Mouse (Mus musculus) heart, embryonic 14.5 days (tissue): ENCODE results near the gene Nrbp1. TPM values are rescaled to one million over a fixed set of nuclear protein-coding genes. Genes with fewer than 3 reads are reported as not detected.

Experiments used
- ATAC-seq: fragments of 200-750 bp; cut with Nextera tagmentation; 2 replicates; pipeline ENCODE4 v1.8.0; 2017; ENCODE audit warnings: low read depth, moderate TSS enrichment; ENCODE audit not compliant: insufficient number of reproducible peaks, insufficient read depth, low FRiP score
- H3K27ac ChIP-seq, 2 experiments: fragments of 200-500 bp in 1 of 2; fragments of 300-500 bp in 1 of 2; sonication (generic) in 1 of 2; replicated peaks in 1 of 2; 2 replicates each; pipeline ENCODE4 v1.5.1; 2012 to 2014; ENCODE audit warnings: low read depth in 2 of 2, low read length in 2 of 2, control low read depth in 1 of 2, mild to moderate bottlenecking in 1 of 2, mixed read lengths in 1 of 2; ENCODE audit not compliant: control insufficient read depth in 1 of 2, insufficient read depth in 1 of 2
- H3K27me3 ChIP-seq: fragments of 300-500 bp; sonication (generic); 2 replicates; pipeline ENCODE4 v1.6.1; 2014; ENCODE audit warnings: mild to moderate bottlenecking, low read length, control low read depth; ENCODE audit not compliant: control insufficient read depth, insufficient read depth
- H3K36me3 ChIP-seq: fragments of 300-500 bp; sonication (generic); 2 replicates; pipeline ENCODE4 v1.6.1; 2014; ENCODE audit warnings: mild to moderate bottlenecking, control low read depth, low read length, mixed read lengths; ENCODE audit not compliant: control insufficient read depth, insufficient read depth
- H3K4me1 ChIP-seq, 2 experiments: fragments of 200-500 bp in 1 of 2; fragments of 300-500 bp in 1 of 2; sonication (generic) in 1 of 2; 2 replicates each; pipeline ENCODE4 v1.6.1; 2012 to 2014; ENCODE audit warnings: low read length in 2 of 2, control low read depth in 1 of 2, mixed read lengths in 1 of 2; ENCODE audit not compliant: control insufficient read depth in 2 of 2, insufficient read depth in 2 of 2
- H3K4me2 ChIP-seq: fragments of 300-500 bp; sonication (generic); 2 replicates; pipeline ENCODE4 v1.6.1; 2014; ENCODE audit warnings: mild to moderate bottlenecking, low read length
- H3K4me3 ChIP-seq, 2 experiments: fragments of 200-500 bp in 1 of 2; fragments of 300-500 bp in 1 of 2; sonication (generic) in 1 of 2; 2 replicates each; pipeline ENCODE4 v1.5.1; 2012 to 2014; ENCODE audit warnings: low read length in 2 of 2, mild to moderate bottlenecking in 2 of 2, control low read depth in 1 of 2, low read depth in 1 of 2, moderate library complexity in 1 of 2; ENCODE audit not compliant: control insufficient read depth in 1 of 2, insufficient read depth in 1 of 2
- H3K9ac ChIP-seq: fragments of 300-500 bp; sonication (generic); 2 replicates; pipeline ENCODE4 v1.6.1; 2014; ENCODE audit warnings: mild to moderate bottlenecking, low read length
- H3K9me3 ChIP-seq: fragments of 300-500 bp; sonication (generic); 2 replicates; pipeline ENCODE4 v1.6.1; 2016; ENCODE audit warnings: low read length, control low read depth; ENCODE audit not compliant: control insufficient read depth
- WGBS: fragments of 180-500 bp; shearing (Covaris S2); extraction: QIAGEN DNeasy Blood & Tissue Kit; methylation state at CpG from one replicate; pipeline ENCODE4 v1.1.7; 2014; 5-methylcytosine and 5-hydroxymethylcytosine counted together
- polyA plus RNA-seq: library from polyadenylated mRNA; unstranded; fragments of >200 nt; fragmentation: Nextera tagmentation; extraction: Ambion mirVana; gene quantifications from 2 replicates; pipeline ENCODE4 v1.2.1, GENCODE M21; 2014

Gene Nrbp1
- polyA plus RNA-seq, 1 experiment from 2014 or later = 124 TPM

GRCm38 (mm10) chr5:31196207-31196606, 44.5 kb upstream of the Nrbp1 start:
- no peak overlapping the region for H3K9ac ChIP-seq
- peaks cover 74% of the 10 kb centered on the region for H3K36me3 ChIP-seq
- no peak overlapping the region for H3K4me2 ChIP-seq
- peaks cover 6% of the 10 kb centered on the region for H3K9me3 ChIP-seq
- 93% methylated on average over 10 of the region's 10 CpGs for WGBS
- peaks cover 4 to 28% of the 10 kb centered on the region in 2 experiments; a peak in 3 of 4 replicates for H3K4me1 ChIP-seq
- no peak overlapping the region for H3K27ac ChIP-seq
- no peak overlapping the region for H3K4me3 ChIP-seq
- H3K27me3 ChIP-seq = no peaks in the 10 kb centered on the region
- no peak for ATAC-seq

- peaks cover under 1 to 20% of the 10 kb centered on the region in 2 experiments; a peak in 3 of 4 replicates for H3K4me1 ChIP-seq
- 89% methylated on average over 12 of the region's 12 CpGs for WGBS
- H3K4me3 ChIP-seq = no peak overlapping the region
- H3K36me3 ChIP-seq = peaks cover 70% of the 10 kb centered on the region
- H3K9ac ChIP-seq = no peak overlapping the region
- peaks cover 6% of the 10 kb centered on the region for H3K9me3 ChIP-seq
- no peak for ATAC-seq
- H3K27ac ChIP-seq = no peak overlapping the region
- H3K4me2 ChIP-seq = no peak overlapping the region
- no peaks in the 10 kb centered on the region for H3K27me3 ChIP-seq
Measured at GRCm38 (mm10) chr5:31197072-31197471, 43.6 kb upstream of the Nrbp1 start.

GRCm38 (mm10) chr5:31198170-31198569, 42.5 kb upstream of the Nrbp1 start:
- ATAC-seq = no peak
- H3K36me3 ChIP-seq = peaks cover 76% of the 10 kb centered on the region
- no peaks in the 10 kb centered on the region for H3K27me3 ChIP-seq
- peaks cover 6% of the 10 kb centered on the region for H3K9me3 ChIP-seq
- H3K27ac ChIP-seq = no peak overlapping the region
- no peak overlapping the region for H3K9ac ChIP-seq
- WGBS = 77% methylated on average over 9 of the region's 9 CpGs
- H3K4me1 ChIP-seq = peaks cover 5 to 23% of the 10 kb centered on the region in 2 experiments; a peak in 3 of 4 replicates
- no peak overlapping the region for H3K4me2 ChIP-seq
- H3K4me3 ChIP-seq = no peak overlapping the region

GRCm38 (mm10) chr5:31198616-31199320, 41.9 kb upstream of the Nrbp1 start:
- Histone ChIP-seq H3K9me3 (peaks cover 6% of the 10 kb centered on the region), H3K36me3 (peaks cover 82% of the 10 kb centered on the region), H3K4me1 (peaks cover 5 to 22% of the 10 kb centered on the region in 2 experiments; a peak in 3 of 4 replicates), H3K4me3 (no peak overlapping the region), H3K4me2 (no peak overlapping the region), H3K9ac (0 out of 2 replicates have a peak overlapping the region, but pooled peaks have one; percentile 3), H3K27ac (no peak overlapping the region), H3K27me3 (no peaks in the 10 kb centered on the region)
- no peak for ATAC-seq
- WGBS = 79% methylated on average over 5 of the region's 5 CpGs

GRCm38 (mm10) chr5:31199321-31199892, 41.3 kb upstream of the Nrbp1 start:
- Histone ChIP-seq H3K36me3 (peaks cover 84% of the 10 kb centered on the region), H3K9me3 (peaks cover 6% of the 10 kb centered on the region), H3K4me3 (no peak overlapping the region), H3K4me1 (peaks cover 5 to 16% of the 10 kb centered on the region in 2 experiments; a peak in 3 of 4 replicates), H3K4me2 (no peak overlapping the region), H3K27me3 (no peaks in the 10 kb centered on the region), H3K27ac (no peak overlapping the region), H3K9ac (no peak overlapping the region)
- 89% methylated on average over 19 of the region's 19 CpGs for WGBS
- ATAC-seq = no peak

- Histone ChIP-seq H3K4me2 (no peak overlapping the region), H3K36me3 (peaks cover 84% of the 10 kb centered on the region), H3K27me3 (no peaks in the 10 kb centered on the region), H3K4me3 (no peak overlapping the region), H3K4me1 (peaks cover 5 to 15% of the 10 kb centered on the region in 2 experiments; a peak in 2 of 4 replicates), H3K27ac (no peak overlapping the region), H3K9ac (no peak overlapping the region), H3K9me3 (peaks cover 6% of the 10 kb centered on the region)
- WGBS = 90% methylated on average over 9 of the region's 9 CpGs
- no peak for ATAC-seq
Measured at GRCm38 (mm10) chr5:31199893-31200292, 40.8 kb upstream of the Nrbp1 start.

- Histone ChIP-seq H3K36me3 (peaks cover 84% of the 10 kb centered on the region), H3K9me3 (peaks cover 6% of the 10 kb centered on the region), H3K4me3 (no peak overlapping the region; a peak in 1 of 4 replicates), H3K9ac (no peak overlapping the region; the same call in 1 of the 2 replicates), H3K27ac (no peak overlapping the region), H3K27me3 (no peaks in the 10 kb centered on the region), H3K4me1 (peaks cover 5 to 15% of the 10 kb centered on the region in 2 experiments; a peak in 2 of 4 replicates), H3K4me2 (0 out of 2 replicates have a peak overlapping the region, but pooled peaks have one; percentile 90)
- no peak for ATAC-seq
- WGBS = 88% methylated on average over 27 of the region's 27 CpGs
Measured at GRCm38 (mm10) chr5:31200327-31200768, 40.3 kb upstream of the Nrbp1 start.
